Mouse (Mus musculus): Measurements from ENCODE around the gene Gpr119. TPM values are rescaled to one million over a fixed set of nuclear protein-coding genes. Genes with fewer than 3 reads are reported as not detected.

Gene Gpr119
- polyA plus RNA-seq (2017; shearing (Covaris generic)): under 1 TPM in 1 of 2 experiments, not detected in 1; 0.11 TPM

GRCm38 (mm10) chrX:48674171-48674570 lies at the start of gene Gpr119:
TSS of gene Gpr119 (minus strand) at chrX:48674478.

GRCm38 (mm10) chrX:48694864-48695371 lies 20.6 kb upstream of the Gpr119 start, which contains the start of gene Rbmx2:
TSS of gene Rbmx2 (plus strand) at chrX:48695004.

GRCm38 (mm10) chrX:48623379-48624053 lies 50.8 kb downstream of the Gpr119 start, which contains the start of gene Slc25a14:
TSS of gene Slc25a14 (plus strand) at chrX:48623413.

Other genes starting within 250 kb of the Gpr119 start
- 10 to 100 TPM; 71.8 to 79.2 TPM for gene Elf4, start 211.3 kb downstream of the Gpr119 start, polyA plus RNA-seq (2017; shearing (Covaris generic))
- 10 to 100 TPM; 37.4 to 41.3 TPM for gene Aifm1, start 160.9 kb downstream of the Gpr119 start, polyA plus RNA-seq (2017; shearing (Covaris generic))
- gene Rab33a, start 155.2 kb downstream of the Gpr119 start, polyA plus RNA-seq (2017; shearing (Covaris generic)): 1 to 10 TPM in 1 of 2 experiments, under 1 TPM in 1; 0.23 to 1.3 TPM
- 10 to 100 TPM; 11.8 to 14.9 TPM for gene Zfp280c, start 80.0 kb downstream of the Gpr119 start, polyA plus RNA-seq (2017; shearing (Covaris generic))
- 10 to 100 TPM; 16.2 to 16.7 TPM for gene Slc25a14, start 51.1 kb downstream of the Gpr119 start, polyA plus RNA-seq (2017; shearing (Covaris generic))
- gene Rbmx2, start 20.5 kb upstream of the Gpr119 start, polyA plus RNA-seq (2017; shearing (Covaris generic)): 10 to 100 TPM; 11.9 to 15.4 TPM
- gene Gm595, start 203.2 kb upstream of the Gpr119 start, polyA plus RNA-seq (2017; shearing (Covaris generic)): not detected